ENCODE assay signal across 9 mouse cellular contexts in the genomic region with DNA sequence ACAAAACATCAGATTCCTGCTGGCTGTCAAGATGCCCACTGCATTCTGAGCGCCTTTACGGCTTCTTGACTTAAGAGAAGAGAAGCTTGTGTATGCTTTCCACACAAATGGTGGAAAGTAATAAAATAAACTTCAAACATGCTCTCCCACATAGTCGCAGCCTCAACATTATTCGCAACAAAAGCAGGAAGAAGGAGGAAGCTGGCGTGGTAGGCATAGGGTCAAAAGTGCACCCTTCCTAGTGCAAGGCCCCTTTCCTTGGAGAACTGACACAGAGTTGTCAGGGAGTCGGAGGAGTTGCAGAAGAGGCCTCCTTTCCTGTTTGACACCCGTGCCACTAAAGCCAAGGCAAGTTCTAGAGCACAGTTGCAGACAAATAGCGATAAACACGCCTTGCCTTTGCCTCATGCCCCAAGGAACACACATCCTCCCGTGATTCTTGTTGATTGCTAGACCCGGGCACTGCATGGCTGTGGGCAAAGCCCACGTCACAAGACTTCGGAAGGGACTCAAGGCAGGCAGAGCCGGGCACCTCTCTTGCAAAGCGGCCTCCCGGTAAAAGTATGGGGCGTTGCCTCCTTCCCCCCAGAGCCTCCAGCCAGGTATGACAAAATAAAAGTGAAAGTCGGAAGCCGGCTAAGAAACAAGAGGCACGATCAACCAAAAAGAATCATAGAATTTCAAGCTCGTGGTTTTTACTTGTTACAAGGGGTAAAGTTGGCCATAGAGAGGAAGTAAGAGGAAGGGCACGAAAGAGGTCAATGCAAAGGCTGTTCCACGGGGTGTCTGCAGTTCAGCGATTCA. TPM values are rescaled to one million over a fixed set of nuclear protein-coding genes. Genes with fewer than 3 reads are reported as not detected.
A peak's percentile ranks its signal among the peaks of the same experiment; 100 is the strongest.
DNase-seq lines count a peak whose midpoint lies in the region; ATAC-seq and TF ChIP-seq lines count a peak whose summit lies in the region.
"Had no signal": no experiment of that assay in that cellular context is flagged by ENCODE, and none has a peak within 500 bp of the region (broad histone marks: within the 10 kb centered on the region; RNA-seq: fewer than 3 reads in every experiment).

No protein-coding gene starts in this region.

- no peak for DNase-seq in heart, embryonic 10.5 days (ENCODE audit: low spot score)
- DNase-seq in heart, postnatal 14 days, result no peak
- DNase-seq in urinary bladder, postnatal 4 days (ENCODE audit: low spot score in 2 of 2), result no peak
- DNase-seq in cerebellum, postnatal 4 days (ENCODE audit: low spot score in 2 of 2), result no peak

- no peaks in the 10 kb centered on the region for H3K36me3 ChIP-seq in heart, embryonic 10.5 days
- no peaks in the 10 kb centered on the region for H3K36me3 ChIP-seq in hindbrain, embryonic 16.5 days (ENCODE audit: control insufficient read depth, insufficient read depth, low read length)
- no peaks in the 10 kb centered on the region for H3K36me3 ChIP-seq in macrophage (ENCODE audit: inconsistent target)
- H3K36me3 ChIP-seq: G1E had no signal

- TF ChIP-seq CTCF in bone marrow, adult 2 months (IDR thresholded peaks at IDR 0.05; ENCODE audit: control insufficient read depth, insufficient read depth, low read length), result no peak

- H3K27me3 ChIP-seq in heart, embryonic 10.5 days (ENCODE audit: insufficient read depth, poor library complexity, severe bottlenecking), result peaks cover 86% of the 10 kb centered on the region
- peaks cover 65% of the 10 kb centered on the region for H3K27me3 ChIP-seq in hindbrain, embryonic 16.5 days (replicated peaks; ENCODE audit: control insufficient read depth, insufficient read depth, low read length)

- H3K79me2 ChIP-seq in macrophage (ENCODE audit: inconsistent target), result no peaks in the 10 kb centered on the region

- H3K4me2 ChIP-seq in hindbrain, embryonic 16.5 days (ENCODE audit: low read length), result peak overlapping the region; percentile 100

- peak overlapping the region; percentile 74 for H3K4me3 ChIP-seq in heart, embryonic 10.5 days
- peak overlapping the region; percentile 14 for H3K4me3 ChIP-seq in bone marrow, adult 2 months (replicated peaks; ENCODE audit: control insufficient read depth, low read depth, low read length)
- peak overlapping the region; percentile 61 for H3K4me3 ChIP-seq in hindbrain, embryonic 16.5 days (ENCODE audit: low read length)
- peak overlapping the region; percentile 12; the same call in 1 of the 2 replicates for H3K4me3 ChIP-seq in macrophage (ENCODE audit: inconsistent target)

- ATAC-seq in hindbrain, embryonic 16.5 days, result no peak
- ATAC-seq in granulocyte monocyte progenitor cell, adult 5-6 weeks (replicated peaks; ENCODE audit: poor library complexity, severe bottlenecking), result no peak; the same call in 1 of the 2 replicates

- no peaks in the 10 kb centered on the region for H3K9me3 ChIP-seq in heart, embryonic 10.5 days
- H3K9me3 ChIP-seq in hindbrain, embryonic 16.5 days (ENCODE audit: control insufficient read depth, low read length), result no peaks in the 10 kb centered on the region

- intact Hi-C loops in heart, postnatal 14 days (cut with DNase I), result loop anchor here (5.0 kb wide), 2 partner anchors 60 to 475 kb away; no protein-coding TSS in a partner anchor

- WGBS in heart, embryonic 10.5 days, result 6% methylated on average over 24 of the region's 24 CpGs
- 5% methylated on average over 24 of the region's 24 CpGs for WGBS in bone marrow, adult 2 months
- 9% methylated on average over 24 of the region's 24 CpGs for WGBS in hindbrain, embryonic 16.5 days
- 5% methylated on average over 24 of the region's 24 CpGs for WGBS in macrophage (ENCODE audit: missing documents)

- no peak overlapping the region for H3K9ac ChIP-seq in hindbrain, embryonic 16.5 days (ENCODE audit: low read depth, low read length)

- no peak overlapping the region for H3K27ac ChIP-seq in heart, embryonic 10.5 days
- no peak overlapping the region for H3K27ac ChIP-seq in bone marrow, adult 2 months (ENCODE audit: control insufficient read depth, insufficient read depth, low read depth, low read length, poor library complexity)
- H3K27ac ChIP-seq in hindbrain, embryonic 16.5 days (ENCODE audit: low read depth, low read length), result no peak overlapping the region
- H3K27ac ChIP-seq in macrophage, result no peak overlapping the region

- TF ChIP-seq POLR2A in bone marrow, adult 2 months (IDR thresholded peaks at IDR 0.05; ENCODE audit: borderline replicate concordance, control insufficient read depth, low read depth, low read length), result no peak

- peaks cover 31% of the 10 kb centered on the region for H3K4me1 ChIP-seq in heart, embryonic 10.5 days
- no peaks in the 10 kb centered on the region for H3K4me1 ChIP-seq in bone marrow, adult 2 months (ENCODE audit: control insufficient read depth, insufficient read depth, low read length)
- H3K4me1 ChIP-seq in hindbrain, embryonic 16.5 days (ENCODE audit: control insufficient read depth, insufficient read depth, low read depth, low read length), result peaks cover 27% of the 10 kb centered on the region

RNA-seq across cellular contexts. Expression of a gene that starts 1.2 kb away (rescaled TPM):
- 0.06 and 0.19 TPM in 2 replicates for polyA plus RNA-seq in heart, embryonic 10.5 days (2016; fragmentation: Nextera tagmentation; extraction: Ambion mirVana)
- total RNA-seq in heart, postnatal 14 days (2021), result under 1 TPM; 0.10 to 0.17 TPM
- not detected in 2 replicates for polyA plus RNA-seq in bone marrow, adult 2 months (2011; ENCODE audit: insufficient read depth, insufficient read length, low replicate concordance, missing spikeins)
- polyA plus RNA-seq in hindbrain, embryonic 16.5 days (2015; fragmentation: Nextera tagmentation; extraction: Ambion mirVana), result 1.2 and 1.4 TPM in 2 replicates
- total RNA-seq in macrophage (2018; cell fraction: chromatin; rRNA removed), result not detected
- total RNA-seq in macrophage (2018; cell fraction: cytosol; rRNA removed), result under 1 TPM in 7 of 26 experiments, not detected in 19; under 0.01 to 0.05 (median 0.04) TPM
- under 1 TPM in 1 of 26 experiments, not detected in 25; 0.12 TPM for total RNA-seq in macrophage (2018; cell fraction: nucleus; rRNA removed)
- not detected in 3 replicates for polyA plus RNA-seq in macrophage (2018)
- not detected in 2 replicates for total RNA-seq in granulocyte monocyte progenitor cell, adult 5-6 weeks (2014; fragmentation: Nextera tagmentation)
- total RNA-seq in granulocyte monocyte progenitor cell, adult 5-6 weeks (2017), result not detected in 2 replicates
- polyA plus RNA-seq: G1E had no signal

RNA-seq across cellular contexts. Expression of a gene that starts 2.0 kb away (rescaled TPM):
- not detected in 2 replicates for polyA plus RNA-seq in heart, embryonic 10.5 days (2016; fragmentation: Nextera tagmentation; extraction: Ambion mirVana)
- total RNA-seq in heart, postnatal 14 days (2021), result not detected
- not detected in 2 replicates for polyA plus RNA-seq in bone marrow, adult 2 months (2011; ENCODE audit: insufficient read depth, insufficient read length, low replicate concordance, missing spikeins)
- polyA plus RNA-seq in hindbrain, embryonic 16.5 days (2015; fragmentation: Nextera tagmentation; extraction: Ambion mirVana), result not detected in 2 replicates
- not detected for total RNA-seq in macrophage (2018; cell fraction: chromatin; rRNA removed)
- total RNA-seq in macrophage (2018; cell fraction: cytosol; rRNA removed), result not detected
- not detected for total RNA-seq in macrophage (2018; cell fraction: nucleus; rRNA removed)
- not detected in 3 replicates for polyA plus RNA-seq in macrophage (2018)
- total RNA-seq in granulocyte monocyte progenitor cell, adult 5-6 weeks (2014; fragmentation: Nextera tagmentation), result not detected in 2 replicates
- total RNA-seq in granulocyte monocyte progenitor cell, adult 5-6 weeks (2017), result 0.39 TPM in 1 of 2 replicates, not detected in the other
- total RNA-seq: G1E had no signal
- polyA plus RNA-seq: G1E had no signal

Comparison
In these comparisons a context has a peak if more than half of its experiments do, and no peak if none do; other contexts are left out.
1. H3K4me3 ChIP-seq: peak in every context shown above with its lines; median percentile 74 in heart, embryonic 10.5 days; 61 in hindbrain, embryonic 16.5 days; 14 in bone marrow, adult 2 months; 12 in macrophage.